Mouse (Mus musculus): ENCODE data around the gene Gm10065. TPM values are rescaled to one million over a fixed set of nuclear protein-coding genes. Genes with fewer than 3 reads are reported as not detected.

Gm10065 gene
- total and polyA plus RNA-seq, 3 experiments, result not detected

GRCm38 (mm10) chr13:21453449-21453848, 25.8 kb downstream of the Gm10065 start, which contains the start of gene Zscan26 (continued):
- TF ChIP-seq USF1 (IDR thresholded peaks at IDR 0.05; ENCODE audit: low read depth, low read length) (no peak), POLR2A (IDR thresholded peaks at IDR 0.05; ENCODE audit: low read depth, low read length) (peak; percentile 91), SMC3 (IDR thresholded peaks at IDR 0.05; ENCODE audit: low read depth, low read length) (no peak), MAFK (IDR thresholded peaks at IDR 0.05; ENCODE audit: insufficient replicate concordance, low read length) (no peak), MYC (IDR thresholded peaks at IDR 0.05; ENCODE audit: low read depth, low read length) (peak; percentile 60; the same call in 1 of the 2 replicates), RAD21 (IDR thresholded peaks at IDR 0.05; ENCODE audit: low read depth, low read length) (no peak), MEF2A (IDR thresholded peaks at IDR 0.05; ENCODE audit: borderline replicate concordance, low read depth, low read length) (peak; percentile 28; the same call in 1 of the 2 replicates), GABPA (IDR thresholded peaks at IDR 0.05; ENCODE audit: insufficient replicate concordance, low read depth, low read length) (peak; percentile 39; the same call in 1 of the 2 replicates), E2F4 (IDR thresholded peaks at IDR 0.05; ENCODE audit: insufficient replicate concordance, low read depth, low read length) (no peak), NELFE (IDR thresholded peaks at IDR 0.05; ENCODE audit: low read depth, low read length) (peak; percentile 89), ZC3H11A (IDR thresholded peaks at IDR 0.05; ENCODE audit: low read depth, low read length) (no peak), ZMIZ1 (IDR thresholded peaks at IDR 0.05; ENCODE audit: low read depth, low read length) (peak; percentile 23; the same call in 1 of the 2 replicates)

GRCm38 (mm10) chr13:21453042-21453441, 26.2 kb downstream of the Gm10065 start:
- Histone ChIP-seq H3K36me3 (replicated peaks in 1 of 2; ENCODE audit: control insufficient read depth in 1 of 2, insufficient read depth in 1 of 2, low read length in 1 of 2) (peaks cover 9 to 33% of the 10 kb centered on the region in 2 experiments), H3K27me3 (replicated peaks) (no peaks in the 10 kb centered on the region), H3K4me2 (ENCODE audit: insufficient read depth, low read depth, poor library complexity, severe bottlenecking) (peak overlapping the region; percentile 96), H3K79me2 (replicated peaks; ENCODE audit: control insufficient read depth, extremely low read depth, insufficient read depth, poor library complexity, severe bottlenecking) (peaks cover 31% of the 10 kb centered on the region), H3K4me1 (ENCODE audit: control insufficient read depth in 1 of 2, insufficient read depth in 2 of 2) (peaks cover 0 to 23% of the 10 kb centered on the region in 2 experiments; a peak in 2 of 4 replicates), H3K9me3 (replicated peaks; ENCODE audit: low read length) (no peaks in the 10 kb centered on the region), H3K27ac (ENCODE audit: insufficient read depth, low read depth) (no peak overlapping the region), H3K9ac (ENCODE audit: insufficient read depth, low read depth) (peak overlapping the region; percentile 80), H3K4me3 (replicated peaks in 1 of 3; ENCODE audit: low read depth in 2 of 3, low read length in 2 of 3, poor library complexity in 1 of 3) (peak overlapping the region; percentile 83 to 97 (median 94))
- TF ChIP-seq SIN3A (IDR thresholded peaks at IDR 0.05; ENCODE audit: low read length) (no peak), BHLHE40 (IDR thresholded peaks at IDR 0.05; ENCODE audit: low read depth, low read length) (no peak), TBP (conservative IDR thresholded peaks at IDR 0.05; ENCODE audit: low read depth, low read length) (no peak), JUND (conservative IDR thresholded peaks at IDR 0.05; ENCODE audit: low read depth, low read length) (no peak), ZKSCAN1 (IDR thresholded peaks at IDR 0.05; ENCODE audit: borderline replicate concordance, low read depth, low read length) (no peak), KAT2A (IDR thresholded peaks at IDR 0.05; ENCODE audit: insufficient replicate concordance, low read length) (no peak), CTCF (conservative IDR thresholded peaks at IDR 0.05 in 1 of 2, IDR thresholded peaks at IDR 0.05 in 1 of 2; ENCODE audit: low read depth in 2 of 2, low read length in 2 of 2) (no peak)
- in situ Hi-C loops (cut with MboI; ENCODE audit: low pct_ligation_motif_present, low pct_unique_long_range_greater_than_20kb, low sequenced_read_pairs), result loop anchor here (10.0 kb wide), 1 partner anchor 48 kb away; the partner anchor contains the start of gene Zkscan3
- dilution Hi-C loops (cut with MboI; ENCODE audit: extremely low pct_ligation_motif_present, extremely low pct_unique_long_range_greater_than_20kb, low sequenced_read_pairs), result no loop called here
- no peak for DNase-seq (ENCODE audit: extremely low read depth)
